In the genomic region with DNA sequence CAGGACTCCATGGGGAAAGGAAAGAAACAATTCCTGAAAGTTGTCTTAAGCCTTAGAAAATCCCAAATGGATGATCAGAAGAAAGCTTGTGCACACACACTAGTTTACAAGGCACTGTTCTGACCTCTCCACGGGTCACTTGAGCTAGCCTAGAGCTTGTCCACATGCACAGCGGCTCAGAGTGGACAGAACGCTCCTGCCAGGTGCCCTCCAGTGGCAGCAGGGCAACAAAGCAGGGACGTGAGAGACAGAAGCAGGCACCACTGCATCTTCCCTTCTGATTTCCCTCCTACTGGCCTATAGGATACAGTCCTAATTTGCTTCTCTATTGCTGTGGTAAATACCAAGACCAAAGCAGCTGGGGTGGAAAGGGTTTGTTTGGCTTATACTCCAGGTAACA, we compare ENCODE assay signal across 11 mouse cellular contexts. TPM values are rescaled to one million over a fixed set of nuclear protein-coding genes. Genes with fewer than 3 reads are reported as not detected.
DNase-seq lines count a peak whose midpoint lies in the region; ATAC-seq lines count a peak whose summit lies in the region.
"Had no signal": no experiment of that assay in that cellular context is flagged by ENCODE, and none has a peak within 500 bp of the region (broad histone marks: within the 10 kb centered on the region; RNA-seq: fewer than 3 reads in every experiment).

No protein-coding gene starts in this region.

- no peaks in the 10 kb centered on the region for H3K4me1 ChIP-seq in midbrain, embryonic 14.5 days (ENCODE audit: control insufficient read depth, insufficient read depth, low read length)
- no peaks in the 10 kb centered on the region for H3K4me1 ChIP-seq in midbrain, embryonic 11.5 days (ENCODE audit: control insufficient read depth, insufficient read depth, low read length)
- H3K4me1 ChIP-seq in kidney, embryonic 16.5 days (ENCODE audit: insufficient read depth, low read length), result no peaks in the 10 kb centered on the region

- H3K4me2 ChIP-seq in midbrain, embryonic 14.5 days (ENCODE audit: low read length), result no peak overlapping the region
- H3K4me2 ChIP-seq in midbrain, embryonic 11.5 days, result no peak overlapping the region
- no peak overlapping the region for H3K4me2 ChIP-seq in kidney, embryonic 16.5 days (replicated peaks; ENCODE audit: low read depth, low read length)

- H3K36me3 ChIP-seq in midbrain, embryonic 14.5 days (ENCODE audit: control insufficient read depth, insufficient read depth, low read length), result no peaks in the 10 kb centered on the region
- no peaks in the 10 kb centered on the region for H3K36me3 ChIP-seq in midbrain, embryonic 11.5 days (ENCODE audit: control insufficient read depth, insufficient read depth, low read length)
- H3K36me3 ChIP-seq in kidney, embryonic 16.5 days (ENCODE audit: insufficient read depth, low read length), result no peaks in the 10 kb centered on the region

- ATAC-seq in midbrain, embryonic 14.5 days (ENCODE audit: low FRiP score, low TSS enrichment), result no peak
- no peak for ATAC-seq in midbrain, embryonic 11.5 days (ENCODE audit: low FRiP score)
- 0 out of 2 replicates have a peak, but pooled peaks have one; percentile 46 for ATAC-seq in kidney, embryonic 16.5 days (ENCODE audit: low FRiP score, low TSS enrichment)
- no peak for ATAC-seq in megakaryocyte, adult 5-6 weeks (ENCODE audit: poor library complexity, severe bottlenecking)

- no peak overlapping the region for H3K27ac ChIP-seq in midbrain, embryonic 14.5 days (replicated peaks; ENCODE audit: low read depth, low read length)
- no peak overlapping the region for H3K27ac ChIP-seq in midbrain, embryonic 11.5 days (ENCODE audit: low read depth, low read length)
- H3K27ac ChIP-seq in kidney, embryonic 16.5 days (ENCODE audit: low read length), result no peak overlapping the region
- H3K27ac ChIP-seq: macrophage had no signal

- no peaks in the 10 kb centered on the region for H3K27me3 ChIP-seq in midbrain, embryonic 14.5 days (ENCODE audit: control insufficient read depth, insufficient read depth, low read length)
- no peaks in the 10 kb centered on the region for H3K27me3 ChIP-seq in midbrain, embryonic 11.5 days (ENCODE audit: control insufficient read depth, insufficient read depth, low read length)
- H3K27me3 ChIP-seq in kidney, embryonic 16.5 days (ENCODE audit: insufficient read depth, low read length), result no peaks in the 10 kb centered on the region

- intact Hi-C loops in heart, postnatal 10 days (cut with DNase I), result no loop called here

- DNase-seq in heart, adult 11 months, result peak; percentile 76
- DNase-seq in heart, postnatal 10 days, result no peak
- DNase-seq in midbrain, embryonic 14.5 days, result peak; percentile 23
- DNase-seq in midbrain, embryonic 11.5 days (ENCODE audit: low spot score, missing footprints), result no peak
- no peak for DNase-seq in ovary, postnatal 14 days (ENCODE audit: low spot score)
- DNase-seq in urinary bladder, adult 2 months (ENCODE audit: low spot score), result no peak
- DNase-seq: cerebellum, adult 9-10 months had no signal

- H3K9me3 ChIP-seq in midbrain, embryonic 14.5 days (ENCODE audit: control insufficient read depth, low read length), result no peaks in the 10 kb centered on the region
- H3K9me3 ChIP-seq in midbrain, embryonic 11.5 days (ENCODE audit: control insufficient read depth, low read length), result no peaks in the 10 kb centered on the region
- H3K9me3 ChIP-seq in kidney, embryonic 16.5 days (ENCODE audit: low read length), result no peaks in the 10 kb centered on the region

- no peak overlapping the region for H3K9ac ChIP-seq in midbrain, embryonic 14.5 days (replicated peaks; ENCODE audit: low read length)
- H3K9ac ChIP-seq in midbrain, embryonic 11.5 days (ENCODE audit: low read length), result no peak overlapping the region
- H3K9ac ChIP-seq in kidney, embryonic 16.5 days (replicated peaks; ENCODE audit: low read length), result no peak overlapping the region

- no peak overlapping the region for H3K4me3 ChIP-seq in midbrain, embryonic 14.5 days (replicated peaks; ENCODE audit: low read depth, low read length)
- no peak overlapping the region for H3K4me3 ChIP-seq in midbrain, embryonic 11.5 days (ENCODE audit: low read depth, low read length)
- H3K4me3 ChIP-seq in kidney, embryonic 16.5 days (ENCODE audit: low read length), result no peak overlapping the region

- WGBS in midbrain, embryonic 14.5 days, result 15% methylated on average over 4 of the region's 4 CpGs
- WGBS in midbrain, embryonic 11.5 days, result 16% methylated on average over 4 of the region's 4 CpGs
- 9% methylated on average over 4 of the region's 4 CpGs for whole genome bisulfite sequencing in kidney, embryonic 16.5 days

RNA-seq across cellular contexts. Expression of a gene that starts 16.3 kb away (rescaled TPM):
- total RNA-seq in heart, postnatal 10 days (2021), result 1 to 10 TPM; 1.7 to 1.9 TPM
- 0.35 and 0.50 TPM in 2 replicates for polyA plus RNA-seq in midbrain, embryonic 14.5 days (2014; fragmentation: Nextera tagmentation; extraction: Ambion mirVana)
- polyA plus RNA-seq in midbrain, embryonic 11.5 days (2014; fragmentation: Nextera tagmentation; extraction: Ambion mirVana), result not detected in 2 replicates
- 9.0 and 12.0 TPM in 2 replicates for polyA plus RNA-seq in kidney, embryonic 16.5 days (2015; fragmentation: Nextera tagmentation; extraction: Ambion mirVana)
- not detected in 2 replicates for total RNA-seq in megakaryocyte, adult 5-6 weeks (2015)
- total RNA-seq in megakaryocyte, adult 5-6 weeks (2017), result not detected in 2 replicates
- polyA plus RNA-seq in urinary bladder, adult 2 months (2012; rRNA removed), result 0.30 and 0.44 TPM in 2 replicates
- total RNA-seq: MEL had no signal
- polyA plus RNA-seq: macrophage had no signal

RNA-seq across cellular contexts. Expression of a gene that starts 54.9 kb away (rescaled TPM):
- under 1 TPM; 0.30 to 0.50 TPM for total RNA-seq in heart, postnatal 10 days (2021)
- not detected in 2 replicates for polyA plus RNA-seq in midbrain, embryonic 14.5 days (2014; fragmentation: Nextera tagmentation; extraction: Ambion mirVana)
- polyA plus RNA-seq in midbrain, embryonic 11.5 days (2014; fragmentation: Nextera tagmentation; extraction: Ambion mirVana), result 0.12 TPM in 1 of 2 replicates, not detected in the other
- 7.0 and 7.5 TPM in 2 replicates for polyA plus RNA-seq in kidney, embryonic 16.5 days (2015; fragmentation: Nextera tagmentation; extraction: Ambion mirVana)
- 0.68 and 0.76 TPM in 2 replicates for total RNA-seq in megakaryocyte, adult 5-6 weeks (2015)
- 1.1 and 1.2 TPM in 2 replicates for total RNA-seq in megakaryocyte, adult 5-6 weeks (2017)
- polyA plus RNA-seq in urinary bladder, adult 2 months (2012; rRNA removed), result 0.12 and 0.18 TPM in 2 replicates
- total RNA-seq: MEL had no signal

Comparison
In these comparisons a context has a peak if more than half of its experiments do, and no peak if none do; other contexts are left out.
1. DNase-seq: peak in heart, adult 11 months (single experiment) and midbrain, embryonic 14.5 days (single experiment); none in heart, postnatal 10 days (0 of 2), midbrain, embryonic 11.5 days (single experiment), ovary, postnatal 14 days (single experiment) and urinary bladder, adult 2 months (single experiment).